Mouse (Mus musculus): ENCODE results near the gene Itgav. TPM values are rescaled to one million over a fixed set of nuclear protein-coding genes. Genes with fewer than 3 reads are reported as not detected.

The Itgav gene
- polyA plus RNA-seq, 1 experiment from 2014 or later, result 17.1 TPM

DNA sequence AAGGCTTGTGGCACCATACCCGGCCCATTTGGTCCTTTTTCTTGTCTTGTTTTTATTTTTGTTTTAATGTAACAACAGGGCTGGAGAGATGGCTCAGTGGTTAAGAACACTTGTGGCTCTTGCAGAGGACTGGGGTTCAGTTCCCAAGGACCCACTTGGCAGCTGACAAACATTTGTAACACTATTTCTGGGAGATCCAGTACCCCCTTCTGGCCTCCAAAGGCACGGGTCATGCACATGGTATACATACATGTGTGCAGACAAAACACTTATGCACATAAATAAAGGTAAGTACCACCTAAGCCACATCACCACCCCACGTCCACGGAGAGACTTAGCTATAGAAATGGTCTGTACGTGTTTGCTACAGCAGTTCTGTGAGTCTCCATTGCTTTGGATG, 12.6 kb downstream of the Itgav start:
- H3K27ac ChIP-seq (ENCODE audit: low read depth, low read length), result no peak overlapping the region
- ATAC-seq, result no peak
- H3K9ac ChIP-seq (ENCODE audit: low read depth, low read length), result no peak overlapping the region
- H3K4me2 ChIP-seq (ENCODE audit: low read length), result no peak overlapping the region
- peaks cover 3% of the 10 kb centered on the region; the same call in 1 of the 2 replicates for H3K4me1 ChIP-seq (ENCODE audit: control insufficient read depth, insufficient read depth, low read depth, low read length)
- H3K36me3 ChIP-seq (ENCODE audit: control insufficient read depth, insufficient read depth, low read length), result no peaks in the 10 kb centered on the region
- WGBS, result 95% methylated on average over 5 of the region's 5 CpGs
- H3K27me3 ChIP-seq (replicated peaks; ENCODE audit: control insufficient read depth, insufficient read depth, low read length), result no peaks in the 10 kb centered on the region
- no peak overlapping the region for H3K4me3 ChIP-seq (ENCODE audit: low read length)
- H3K9me3 ChIP-seq (ENCODE audit: control insufficient read depth, low read length), result no peaks in the 10 kb centered on the region

DNA sequence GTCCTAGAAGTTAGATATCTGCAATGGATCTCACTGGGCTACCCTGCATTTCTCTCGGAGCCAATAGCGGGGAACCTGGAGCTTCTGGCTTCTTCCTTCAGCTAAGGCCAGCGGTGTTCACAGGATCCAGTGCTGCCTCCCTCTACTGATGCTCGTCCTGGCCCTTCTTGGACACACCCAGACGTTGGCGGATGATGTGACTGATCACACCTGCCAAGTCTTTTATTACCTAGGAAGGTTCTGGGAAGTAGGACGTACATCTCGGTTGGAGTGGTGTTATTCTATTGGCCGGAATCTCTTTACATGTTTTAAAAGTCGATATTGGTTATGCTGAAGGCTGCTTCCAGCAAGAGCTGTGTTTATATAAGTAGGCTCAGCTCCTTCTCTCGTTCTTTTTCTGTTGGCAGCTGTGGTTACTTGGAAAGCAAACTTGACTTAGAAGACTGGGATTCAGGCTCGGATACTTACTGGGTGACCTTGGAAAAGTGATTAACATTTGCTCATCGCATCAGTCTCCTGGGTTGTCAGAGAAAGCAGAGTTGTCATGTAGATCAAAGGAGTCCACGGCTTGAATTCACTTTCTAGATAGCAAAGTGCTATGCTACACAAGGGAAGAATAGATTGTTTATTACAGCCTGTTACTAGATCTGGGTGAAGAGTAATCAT, 14.5 kb downstream of the Itgav start:
- H3K27ac ChIP-seq (ENCODE audit: low read depth, low read length), result no peak overlapping the region
- H3K4me2 ChIP-seq (ENCODE audit: low read length), result no peak overlapping the region
- WGBS, result 86% methylated on average over 14 of the region's 14 CpGs
- H3K4me1 ChIP-seq (ENCODE audit: control insufficient read depth, insufficient read depth, low read depth, low read length), result peaks cover 3% of the 10 kb centered on the region; the same call in 1 of the 2 replicates
- no peaks in the 10 kb centered on the region for H3K9me3 ChIP-seq (ENCODE audit: control insufficient read depth, low read length)
- no peaks in the 10 kb centered on the region for H3K36me3 ChIP-seq (ENCODE audit: control insufficient read depth, insufficient read depth, low read length)
- no peak overlapping the region for H3K4me3 ChIP-seq (ENCODE audit: low read length)
- H3K27me3 ChIP-seq (replicated peaks; ENCODE audit: control insufficient read depth, insufficient read depth, low read length), result no peaks in the 10 kb centered on the region
- H3K9ac ChIP-seq (ENCODE audit: low read depth, low read length), result no peak overlapping the region
- ATAC-seq, result no peak

DNA sequence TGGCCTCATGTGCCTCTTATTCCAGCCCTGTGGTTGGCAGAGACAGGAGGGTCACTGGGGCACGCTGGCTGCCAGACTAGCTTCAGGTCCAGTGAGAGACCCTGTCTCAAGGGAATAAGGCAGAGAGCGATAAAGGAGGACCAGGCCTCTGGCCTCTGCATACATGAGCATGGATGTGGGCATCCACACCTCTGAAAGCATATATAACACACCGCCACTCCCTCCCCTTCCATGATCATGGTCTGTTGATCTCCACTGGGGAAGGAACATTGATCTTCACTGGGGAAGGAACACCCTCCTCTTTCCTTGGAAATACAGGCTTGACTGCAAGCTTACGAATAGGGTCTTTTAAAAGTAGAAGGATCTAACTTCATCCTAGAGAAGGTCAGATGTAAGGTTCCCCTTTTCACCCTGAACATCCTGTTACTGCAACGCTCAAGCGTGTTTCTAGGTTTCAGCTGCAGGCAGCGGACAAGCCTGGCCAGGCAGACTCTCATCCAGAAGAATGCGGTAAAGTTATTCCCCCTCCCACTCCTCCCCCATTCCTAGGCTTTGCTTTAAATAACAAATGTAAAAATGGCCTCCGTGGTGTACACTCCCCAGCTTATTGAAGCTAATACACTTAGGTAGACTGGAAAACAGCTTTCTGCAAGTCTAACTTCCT, 15.4 kb downstream of the Itgav start:
- WGBS, result 71% methylated on average over 9 of the region's 9 CpGs
- Histone ChIP-seq H3K27me3 (replicated peaks; ENCODE audit: control insufficient read depth, insufficient read depth, low read length) (no peaks in the 10 kb centered on the region), H3K4me1 (ENCODE audit: control insufficient read depth, insufficient read depth, low read depth, low read length) (peaks cover 3% of the 10 kb centered on the region; the same call in 1 of the 2 replicates), H3K9ac (ENCODE audit: low read depth, low read length) (no peak overlapping the region), H3K9me3 (ENCODE audit: control insufficient read depth, low read length) (no peaks in the 10 kb centered on the region), H3K27ac (ENCODE audit: low read depth, low read length) (no peak overlapping the region), H3K4me3 (ENCODE audit: low read length) (no peak overlapping the region), H3K4me2 (ENCODE audit: low read length) (no peak overlapping the region), H3K36me3 (ENCODE audit: control insufficient read depth, insufficient read depth, low read length) (no peaks in the 10 kb centered on the region)
- no peak for ATAC-seq

DNA sequence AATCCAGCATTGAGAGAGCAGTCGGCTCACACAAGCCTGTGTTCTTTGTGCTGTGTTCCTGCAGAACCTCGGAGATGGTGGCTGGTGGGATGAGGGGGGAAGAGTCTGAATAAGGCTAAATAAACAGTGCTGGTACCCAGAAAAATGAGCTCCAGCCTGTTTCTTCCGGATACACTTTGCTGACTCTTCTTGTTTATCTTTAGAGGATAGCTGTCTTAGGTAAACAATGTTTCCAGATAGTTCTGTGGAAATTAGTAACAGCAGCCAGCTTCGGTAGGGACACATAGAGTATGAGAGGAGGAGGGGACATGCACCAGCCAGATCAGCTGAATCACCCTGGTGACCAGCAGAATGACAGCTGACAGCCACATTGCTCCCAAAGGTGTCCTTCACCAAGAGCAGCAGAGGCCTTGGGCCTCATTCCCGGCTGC, 16.4 kb downstream of the Itgav start:
- no peaks in the 10 kb centered on the region for H3K27me3 ChIP-seq (replicated peaks; ENCODE audit: control insufficient read depth, insufficient read depth, low read length)
- H3K36me3 ChIP-seq (ENCODE audit: control insufficient read depth, insufficient read depth, low read length), result no peaks in the 10 kb centered on the region
- WGBS, result 49% methylated on average over 5 of the region's 5 CpGs
- 0 out of 2 replicates have a peak, but pooled peaks have one; percentile 32 for ATAC-seq
- H3K4me3 ChIP-seq (ENCODE audit: low read length), result no peak overlapping the region
- no peak overlapping the region for H3K9ac ChIP-seq (ENCODE audit: low read depth, low read length)
- H3K9me3 ChIP-seq (ENCODE audit: control insufficient read depth, low read length), result no peaks in the 10 kb centered on the region
- H3K27ac ChIP-seq (ENCODE audit: low read depth, low read length), result peak overlapping the region; percentile 29; the same call in 1 of the 2 replicates
- peaks cover 3% of the 10 kb centered on the region; the same call in 1 of the 2 replicates for H3K4me1 ChIP-seq (ENCODE audit: control insufficient read depth, insufficient read depth, low read depth, low read length)
- H3K4me2 ChIP-seq (ENCODE audit: low read length), result no peak overlapping the region

DNA sequence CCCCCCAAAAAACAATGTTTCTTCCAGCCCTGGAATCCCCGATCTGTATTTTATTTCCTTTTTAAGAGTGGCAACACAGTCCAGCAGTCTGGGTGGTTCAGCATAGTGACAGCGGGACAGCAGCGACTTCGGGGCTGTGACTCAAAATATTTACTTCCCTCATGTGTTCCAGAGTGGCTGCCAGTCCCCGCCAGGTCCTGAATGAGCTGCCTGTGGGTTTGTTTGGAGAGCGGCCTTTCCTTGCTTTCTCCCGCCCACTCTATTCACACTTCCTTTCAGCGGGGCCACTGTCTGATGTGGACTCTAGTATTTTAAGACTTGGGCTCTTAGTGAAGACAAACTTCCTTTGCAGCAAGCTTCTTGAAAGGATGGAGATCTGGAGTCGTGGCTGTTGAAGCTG, 18.0 kb downstream of the Itgav start:
- H3K9me3 ChIP-seq (ENCODE audit: control insufficient read depth, low read length), result no peaks in the 10 kb centered on the region
- H3K4me1 ChIP-seq (ENCODE audit: control insufficient read depth, insufficient read depth, low read depth, low read length), result peaks cover 3% of the 10 kb centered on the region; the same call in 1 of the 2 replicates
- no peak overlapping the region for H3K9ac ChIP-seq (ENCODE audit: low read depth, low read length)
- 50% methylated on average over 9 of the region's 9 CpGs for WGBS
- ATAC-seq, result peak; percentile 82
- no peaks in the 10 kb centered on the region for H3K27me3 ChIP-seq (replicated peaks; ENCODE audit: control insufficient read depth, insufficient read depth, low read length)
- H3K27ac ChIP-seq (ENCODE audit: low read depth, low read length), result no peak overlapping the region
- no peaks in the 10 kb centered on the region for H3K36me3 ChIP-seq (ENCODE audit: control insufficient read depth, insufficient read depth, low read length)
- H3K4me2 ChIP-seq (ENCODE audit: low read length), result no peak overlapping the region
- H3K4me3 ChIP-seq (ENCODE audit: low read length), result no peak overlapping the region

DNA sequence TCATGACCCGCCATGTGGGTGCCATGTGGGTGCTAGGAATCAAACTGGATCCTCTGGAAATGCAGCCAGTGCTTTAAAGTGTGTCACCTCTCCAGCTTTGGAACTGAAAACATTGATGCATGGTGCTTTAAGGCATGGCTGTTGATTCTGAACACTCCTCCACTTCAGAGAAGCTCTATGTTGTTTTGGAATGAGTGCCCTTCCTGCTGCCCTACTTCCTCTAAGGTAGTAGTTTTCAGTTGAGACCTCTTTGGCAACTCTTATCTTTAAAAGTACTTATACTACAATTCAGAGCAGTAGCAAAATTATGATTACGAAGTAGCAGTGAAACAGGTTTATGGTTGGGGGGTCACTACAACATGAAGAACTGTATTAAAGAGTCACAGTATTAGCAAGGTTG, 18.6 kb downstream of the Itgav start:
- H3K27me3 ChIP-seq (replicated peaks; ENCODE audit: control insufficient read depth, insufficient read depth, low read length), result no peaks in the 10 kb centered on the region
- H3K4me2 ChIP-seq (ENCODE audit: low read length), result no peak overlapping the region
- WGBS, result 93% methylated on average over 2 of the region's 2 CpGs
- no peak overlapping the region for H3K4me3 ChIP-seq (ENCODE audit: low read length)
- no peaks in the 10 kb centered on the region for H3K36me3 ChIP-seq (ENCODE audit: control insufficient read depth, insufficient read depth, low read length)
- no peaks in the 10 kb centered on the region for H3K9me3 ChIP-seq (ENCODE audit: control insufficient read depth, low read length)
- ATAC-seq, result no peak
- H3K27ac ChIP-seq (ENCODE audit: low read depth, low read length), result 0 out of 2 replicates have a peak overlapping the region, but pooled peaks have one; percentile 7
- no peak overlapping the region for H3K9ac ChIP-seq (ENCODE audit: low read depth, low read length)
- peaks cover 3% of the 10 kb centered on the region; the same call in 1 of the 2 replicates for H3K4me1 ChIP-seq (ENCODE audit: control insufficient read depth, insufficient read depth, low read depth, low read length)

DNA sequence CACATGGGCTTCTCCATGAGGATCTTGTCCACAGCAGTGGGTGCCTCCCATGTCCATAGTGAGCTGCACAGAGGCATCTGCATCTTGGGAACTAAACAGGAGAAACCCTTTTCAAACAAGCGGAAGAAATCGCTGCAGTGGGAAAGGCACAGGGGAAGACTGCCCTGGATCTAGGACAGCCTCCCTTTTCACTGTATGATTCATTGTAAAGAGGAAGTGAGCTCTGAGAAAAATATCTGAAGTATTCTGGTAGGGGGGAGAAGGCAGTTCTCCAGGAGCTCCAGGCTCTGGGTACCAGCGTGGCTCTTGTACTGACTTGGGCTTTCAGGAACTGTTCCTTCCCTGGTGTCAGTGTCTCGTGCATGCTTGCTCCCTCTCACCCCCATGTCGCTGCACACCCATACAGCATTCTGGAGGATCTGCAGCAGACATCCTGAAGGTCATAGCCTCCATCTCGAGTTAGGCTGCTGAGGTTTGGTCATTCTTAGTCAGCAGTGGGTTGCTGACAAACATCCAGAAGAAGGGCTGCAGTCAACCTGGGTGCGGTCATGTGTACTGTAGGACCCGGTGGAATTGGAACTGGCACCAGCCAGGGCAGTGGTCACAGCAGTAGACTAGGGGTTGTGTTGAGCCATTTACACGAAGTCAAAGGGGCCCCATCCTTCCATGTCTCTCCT, 20.2 kb downstream of the Itgav start:
- Histone ChIP-seq H3K4me2 (ENCODE audit: low read length) (no peak overlapping the region), H3K36me3 (ENCODE audit: control insufficient read depth, insufficient read depth, low read length) (no peaks in the 10 kb centered on the region), H3K27me3 (replicated peaks; ENCODE audit: control insufficient read depth, insufficient read depth, low read length) (no peaks in the 10 kb centered on the region), H3K9ac (ENCODE audit: low read depth, low read length) (no peak overlapping the region), H3K4me3 (ENCODE audit: low read length) (no peak overlapping the region), H3K9me3 (ENCODE audit: control insufficient read depth, low read length) (no peaks in the 10 kb centered on the region), H3K27ac (ENCODE audit: low read depth, low read length) (no peak overlapping the region), H3K4me1 (ENCODE audit: control insufficient read depth, insufficient read depth, low read depth, low read length) (peaks cover 3% of the 10 kb centered on the region; the same call in 1 of the 2 replicates)
- ATAC-seq, result no peak
- WGBS, result 85% methylated on average over 9 of the region's 9 CpGs

DNA sequence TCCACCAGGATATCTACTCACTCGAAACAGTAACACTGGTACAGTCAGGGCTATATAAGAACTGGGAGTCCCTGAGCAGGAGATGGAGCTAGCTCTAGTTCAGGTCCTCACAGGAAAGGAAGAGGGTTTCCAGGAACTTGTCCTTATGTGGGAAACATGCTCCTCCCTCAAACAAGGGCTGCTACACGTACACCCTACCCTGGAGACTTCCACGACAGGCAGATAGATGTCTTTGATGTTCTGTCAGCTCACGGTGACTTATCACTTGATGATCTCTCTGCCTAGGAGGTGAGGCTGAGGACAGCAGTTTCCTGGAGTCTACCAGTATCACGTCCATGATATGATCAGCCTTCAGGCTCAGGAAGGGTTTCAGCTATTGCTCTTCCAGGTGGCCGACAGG, 21.1 kb downstream of the Itgav start:
- Histone ChIP-seq H3K27ac (ENCODE audit: low read depth, low read length) (no peak overlapping the region), H3K27me3 (replicated peaks; ENCODE audit: control insufficient read depth, insufficient read depth, low read length) (no peaks in the 10 kb centered on the region), H3K9me3 (ENCODE audit: control insufficient read depth, low read length) (no peaks in the 10 kb centered on the region), H3K9ac (ENCODE audit: low read depth, low read length) (no peak overlapping the region), H3K4me1 (ENCODE audit: control insufficient read depth, insufficient read depth, low read depth, low read length) (peaks cover 3% of the 10 kb centered on the region; the same call in 1 of the 2 replicates), H3K4me2 (ENCODE audit: low read length) (no peak overlapping the region), H3K36me3 (ENCODE audit: control insufficient read depth, insufficient read depth, low read length) (no peaks in the 10 kb centered on the region), H3K4me3 (ENCODE audit: low read length) (no peak overlapping the region)
- ATAC-seq, result no peak
- 75% methylated on average over 6 of the region's 6 CpGs for WGBS

DNA sequence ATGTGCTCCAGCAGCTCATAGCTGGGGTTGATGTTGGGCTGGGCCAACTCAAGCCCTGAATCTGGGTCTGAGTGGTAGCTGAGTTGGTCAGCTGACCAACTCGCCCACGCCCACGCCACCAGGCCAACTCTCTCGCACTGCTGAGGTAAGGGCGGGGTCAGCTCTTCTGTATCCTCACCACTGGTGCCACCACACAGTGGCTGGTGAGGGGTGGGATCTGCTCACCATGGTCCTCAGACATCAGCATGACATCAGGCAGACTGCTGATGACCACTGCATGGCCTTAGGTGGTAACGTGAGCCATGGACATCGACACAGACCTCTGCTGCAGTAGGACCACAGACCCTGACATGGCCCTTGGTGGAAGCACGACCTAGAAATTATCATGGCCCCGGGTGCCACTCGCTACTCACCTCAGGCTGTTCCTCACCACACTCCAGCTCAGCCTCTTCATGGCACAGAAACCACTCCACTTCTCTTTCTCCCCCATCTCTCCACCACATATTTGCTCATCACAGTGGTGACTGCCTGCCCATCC, 24.5 kb downstream of the Itgav start:
- Histone ChIP-seq H3K4me3 (ENCODE audit: low read length) (no peak overlapping the region), H3K27me3 (replicated peaks; ENCODE audit: control insufficient read depth, insufficient read depth, low read length) (no peaks in the 10 kb centered on the region), H3K9ac (ENCODE audit: low read depth, low read length) (no peak overlapping the region), H3K4me1 (ENCODE audit: control insufficient read depth, insufficient read depth, low read depth, low read length) (no peaks in the 10 kb centered on the region), H3K4me2 (ENCODE audit: low read length) (no peak overlapping the region), H3K36me3 (ENCODE audit: control insufficient read depth, insufficient read depth, low read length) (no peaks in the 10 kb centered on the region), H3K9me3 (ENCODE audit: control insufficient read depth, low read length) (no peaks in the 10 kb centered on the region), H3K27ac (ENCODE audit: low read depth, low read length) (no peak overlapping the region)
- WGBS, result 97% methylated on average over 10 of the region's 10 CpGs
- no peak for ATAC-seq

Data from hindbrain, embryonic 16.5 days (tissue).